Comparison of ENCODE assay signal across 8 mouse cellular contexts in the genomic region with DNA sequence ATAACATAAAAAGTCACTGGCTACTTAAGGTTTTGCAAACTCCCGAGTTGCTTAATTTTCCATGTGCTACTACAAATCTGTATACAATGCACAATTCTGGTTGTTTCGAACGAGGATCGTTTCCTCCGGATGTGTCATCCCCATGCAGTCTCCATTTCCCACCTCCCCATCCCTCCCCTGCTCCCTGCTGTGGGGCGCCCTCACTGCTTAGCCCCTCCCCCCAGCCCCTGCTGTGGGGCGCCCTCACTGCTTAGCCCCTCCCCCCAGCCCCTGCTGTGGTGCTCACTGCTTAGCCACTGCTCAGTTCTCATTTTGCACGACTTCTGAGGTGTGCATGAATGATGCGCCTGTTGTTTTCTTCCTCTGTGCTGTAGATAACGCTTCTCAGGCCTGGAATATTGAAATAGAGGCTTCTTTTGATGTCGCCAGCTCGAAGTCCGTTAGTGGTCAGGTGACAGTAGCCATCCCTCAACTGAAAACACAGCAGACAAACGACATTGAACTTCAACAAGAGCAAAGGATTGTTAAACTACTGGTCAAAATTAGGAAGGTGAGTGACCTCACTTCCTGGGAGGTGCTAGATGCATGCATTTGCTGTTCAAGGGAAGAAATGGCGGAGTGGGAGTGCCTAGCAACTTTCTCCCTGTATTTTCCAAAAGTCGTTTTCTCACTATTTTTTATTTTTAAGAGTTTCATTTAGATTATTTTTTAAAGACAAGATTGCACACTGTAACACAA. TPM values are rescaled to one million over a fixed set of nuclear protein-coding genes. Genes with fewer than 3 reads are reported as not detected.
DNase-seq lines count a peak whose midpoint lies in the region; ATAC-seq and TF ChIP-seq lines count a peak whose summit lies in the region.

No protein-coding gene starts in this region.

- no peaks in the 10 kb centered on the region for H3K36me3 ChIP-seq in heart, embryonic 11.5 days (ENCODE audit: control insufficient read depth, insufficient read depth, low read length)
- no peaks in the 10 kb centered on the region for H3K36me3 ChIP-seq in neural tube, embryonic 12.5 days
- no peaks in the 10 kb centered on the region for H3K36me3 ChIP-seq in limb, embryonic 10.5 days
- H3K36me3 ChIP-seq in stomach, postnatal 0 days (ENCODE audit: control insufficient read depth, insufficient read depth, low read length) = no peaks in the 10 kb centered on the region

- peak overlapping the region; percentile 63 for H3K9ac ChIP-seq in heart, embryonic 11.5 days (ENCODE audit: low read depth, low read length)
- no peak overlapping the region for H3K9ac ChIP-seq in neural tube, embryonic 12.5 days
- H3K9ac ChIP-seq in stomach, postnatal 0 days (ENCODE audit: low read length) = 0 out of 2 replicates have a peak overlapping the region, but pooled peaks have one; percentile 31

- no peak for TF ChIP-seq CTCF in stomach, postnatal 0 days (IDR thresholded peaks at IDR 0.05; ENCODE audit: low read depth)

- peak overlapping the region; percentile 50 for H3K4me2 ChIP-seq in heart, embryonic 11.5 days
- 0 out of 2 replicates have a peak overlapping the region, but pooled peaks have one; percentile 18 for H3K4me2 ChIP-seq in neural tube, embryonic 12.5 days (replicated peaks)
- peak overlapping the region; percentile 32 for H3K4me2 ChIP-seq in stomach, postnatal 0 days (replicated peaks; ENCODE audit: low read depth)

- 37% methylated on average over 16 of the region's 16 CpGs for WGBS in heart, embryonic 11.5 days (ENCODE audit: insufficient replicate concordance)
- 58% methylated on average over 16 of the region's 16 CpGs for WGBS in neural tube, embryonic 12.5 days
- WGBS in limb, embryonic 10.5 days = 51% methylated on average over 16 of the region's 16 CpGs
- WGBS in stomach, postnatal 0 days = 45% methylated on average over 15 of the region's 16 CpGs

- no peaks in the 10 kb centered on the region for H3K27me3 ChIP-seq in heart, embryonic 11.5 days (ENCODE audit: control insufficient read depth, insufficient read depth, low read length)
- H3K27me3 ChIP-seq in neural tube, embryonic 12.5 days (replicated peaks) = no peaks in the 10 kb centered on the region
- H3K27me3 ChIP-seq in limb, embryonic 10.5 days (ENCODE audit: low read depth, poor library complexity, severe bottlenecking) = no peaks in the 10 kb centered on the region
- H3K27me3 ChIP-seq in stomach, postnatal 0 days (ENCODE audit: control insufficient read depth, insufficient read depth, low read length) = no peaks in the 10 kb centered on the region

- intact Hi-C loops in heart, postnatal 14 days (cut with DNase I) = no loop called here

- peak overlapping the region; percentile 10; the same call in 1 of the 2 replicates for H3K4me3 ChIP-seq in heart, embryonic 11.5 days (ENCODE audit: low read depth, low read length)
- H3K4me3 ChIP-seq in neural tube, embryonic 12.5 days = no peak overlapping the region
- 0 out of 2 replicates have a peak overlapping the region, but pooled peaks have one; percentile 8 for H3K4me3 ChIP-seq in limb, embryonic 10.5 days
- H3K4me3 ChIP-seq in stomach, postnatal 0 days (ENCODE audit: low read depth, low read length) = no peak overlapping the region

- H3K27ac ChIP-seq in heart, embryonic 11.5 days (ENCODE audit: low read depth, low read length) = peak overlapping the region; percentile 90
- H3K27ac ChIP-seq in neural tube, embryonic 12.5 days = no peak overlapping the region
- no peak overlapping the region; the same call in 1 of the 2 replicates for H3K27ac ChIP-seq in limb, embryonic 10.5 days
- peak overlapping the region; percentile 61 for H3K27ac ChIP-seq in stomach, postnatal 0 days (replicated peaks)

- no peak; the same call in 1 of the 2 replicates for ATAC-seq in heart, embryonic 11.5 days (replicated peaks; ENCODE audit: insufficient number of reproducible peaks, low FRiP score, low TSS enrichment)
- no peak for ATAC-seq in neural tube, embryonic 12.5 days (ENCODE audit: low FRiP score, low read depth)
- ATAC-seq in stomach, postnatal 0 days (ENCODE audit: low FRiP score, low TSS enrichment) = no peak

- no peak for DNase-seq in heart, postnatal 14 days
- DNase-seq in neural tube, embryonic 10.5 days (ENCODE audit: extremely low spot score, low spot score) = no peak
- no peak for DNase-seq in limb, embryonic 10.5 days (ENCODE audit: low spot score)
- no peak for DNase-seq in stomach, postnatal 0 days (ENCODE audit: low spot score)
- no peak for DNase-seq in layer of hippocampus, postnatal 36 days
- no peak for DNase-seq in yolk sac, embryonic 10.5 days (ENCODE audit: low spot score)

- no peaks in the 10 kb centered on the region for H3K9me3 ChIP-seq in heart, embryonic 11.5 days (replicated peaks; ENCODE audit: control insufficient read depth, low read length)
- no peaks in the 10 kb centered on the region for H3K9me3 ChIP-seq in neural tube, embryonic 12.5 days
- H3K9me3 ChIP-seq in limb, embryonic 10.5 days (replicated peaks) = no peaks in the 10 kb centered on the region
- H3K9me3 ChIP-seq in stomach, postnatal 0 days (ENCODE audit: control insufficient read depth, low read length) = no peaks in the 10 kb centered on the region

- TF ChIP-seq EP300 in stomach, postnatal 0 days (optimal IDR thresholded peaks at IDR 0.05) = no peak

- H3K4me1 ChIP-seq in heart, embryonic 11.5 days (ENCODE audit: control insufficient read depth, insufficient read depth, low read length) = peaks cover 19% of the 10 kb centered on the region
- no peaks in the 10 kb centered on the region for H3K4me1 ChIP-seq in neural tube, embryonic 12.5 days
- peaks cover 13% of the 10 kb centered on the region for H3K4me1 ChIP-seq in limb, embryonic 10.5 days
- H3K4me1 ChIP-seq in stomach, postnatal 0 days (replicated peaks; ENCODE audit: control insufficient read depth, insufficient read depth) = peaks cover 4% of the 10 kb centered on the region; the same call in 1 of the 2 replicates

RNA-seq across cellular contexts. Expression of a gene that starts 37.4 kb away (rescaled TPM):
- 29.7 and 32.8 TPM in 2 replicates for polyA plus RNA-seq in heart, embryonic 11.5 days (2014; fragmentation: Nextera tagmentation; extraction: Ambion mirVana)
- 10 to 100 TPM; 18.0 to 19.3 TPM for total RNA-seq in heart, postnatal 14 days (2021)
- polyA plus RNA-seq in neural tube, embryonic 12.5 days (2016; fragmentation: Nextera tagmentation; extraction: Ambion mirVana) = 4.0 and 5.1 TPM in 2 replicates
- polyA plus RNA-seq in limb, embryonic 10.5 days (2016; fragmentation: Nextera tagmentation; extraction: Ambion mirVana) = 1.9 and 2.5 TPM in 2 replicates
- polyA plus RNA-seq in stomach, postnatal 0 days (2015; fragmentation: Nextera tagmentation; extraction: Ambion mirVana) = 11.8 and 12.8 TPM in 2 replicates
- total RNA-seq in layer of hippocampus, postnatal 36 days (2021) = 1 to 10 TPM; 7.6 to 8.2 TPM

Comparison
In these comparisons a context has a peak if more than half of its experiments do, and no peak if none do; other contexts are left out.
1. H3K27ac ChIP-seq: peak in heart, embryonic 11.5 days (single experiment) and stomach, postnatal 0 days (single experiment); none in neural tube, embryonic 12.5 days (single experiment) and limb, embryonic 10.5 days (single experiment).
2. H3K4me3 ChIP-seq: peak in heart, embryonic 11.5 days (single experiment) and limb, embryonic 10.5 days (single experiment); none in neural tube, embryonic 12.5 days (single experiment) and stomach, postnatal 0 days (single experiment).
3. Peak in every context shown above with its lines, with median percentiles within 50 percentile points of each other: H3K4me2 ChIP-seq.